Mouse (Mus musculus) E14TG2a.4 (cell line): ENCODE results near the gene Gfy.

Source experiments
- CTCF ChIP-seq: conservative IDR thresholded peaks from 2 replicates; pipeline ENCODE4 v1.5.1; 2014; ENCODE audit warnings: low read length
- NANOG ChIP-seq: IDR thresholded peaks from 2 replicates; pipeline ENCODE4 v1.6.1; 2014; ENCODE audit warnings: borderline replicate concordance, low read length, mixed read lengths

- TF ChIP-seq CTCF (no peak), NANOG (no peak)
Observed at GRCm38 (mm10) chr7:45216442-45217183, 37.2 kb upstream of the Gfy start.
